Mouse (Mus musculus) retina, postnatal 7 days (tissue): Measurements from ENCODE around the gene Sema4b.

Experiments used
- DNase-seq: peaks from one replicate; pipeline ENCODE4 v3.0.0-alpha.2; 2012; ENCODE audit warnings: low read depth, low spot score

Gene Sema4b

GRCm38 (mm10) chr7:80264606-80265005, 78.0 kb downstream of the Sema4b start:
- no peak for DNase-seq

GRCm38 (mm10) chr7:80267764-80268163, 81.1 kb downstream of the Sema4b start:
- DNase-seq = no peak

GRCm38 (mm10) chr7:80268897-80269750, 82.5 kb downstream of the Sema4b start, which contains the start of gene Vps33b:
TSS of gene Vps33b (plus strand) at chr7:80269649.
- peak; percentile 95 for DNase-seq

GRCm38 (mm10) chr7:80269751-80270255, 83.2 kb downstream of the Sema4b start:
- no peak for DNase-seq

- no peak for DNase-seq
Measured at GRCm38 (mm10) chr7:80273456-80273855, 86.8 kb downstream of the Sema4b start.
